ENCODE assay signal across 26 mouse cellular contexts in the genomic region with DNA sequence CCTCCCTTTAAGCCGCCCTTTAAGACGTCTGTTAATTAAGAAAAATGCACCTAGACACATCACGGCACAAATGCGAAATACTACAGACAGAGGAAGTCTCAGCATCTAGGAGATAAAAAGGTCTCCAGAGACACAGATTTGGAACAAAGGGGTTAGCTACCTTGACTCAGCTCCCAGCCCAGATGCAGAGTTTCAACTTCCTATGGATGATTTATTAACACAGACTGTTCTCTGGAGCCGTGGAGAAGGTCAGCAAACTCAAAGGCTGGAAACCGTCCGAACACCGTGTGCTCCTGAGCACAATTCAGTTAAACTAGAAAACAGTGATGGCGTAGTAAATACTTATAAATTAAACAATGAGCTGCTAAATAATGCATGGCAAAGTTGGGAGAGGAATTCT. TPM values are rescaled to one million over a fixed set of nuclear protein-coding genes. Genes with fewer than 3 reads are reported as not detected.
DNase-seq lines count a peak whose midpoint lies in the region; TF ChIP-seq lines count a peak whose summit lies in the region.
"Had no signal": no experiment of that assay in that cellular context is flagged by ENCODE, and none has a peak within 500 bp of the region (broad histone marks: within the 10 kb centered on the region; RNA-seq: fewer than 3 reads in every experiment).

No protein-coding gene starts in this region.

- H3K27ac ChIP-seq in kidney, adult 2 months (ENCODE audit: insufficient read depth, low read depth, low read length): no peak overlapping the region
- H3K27ac ChIP-seq: embryonic facial prominence, embryonic 10.5 days; forebrain, embryonic 13.5 days; hindbrain, embryonic 10.5 days; hindbrain, embryonic 14.5 days had no signal

- peak; percentile 77 to 81 for DNase-seq in adrenal gland, adult (ENCODE audit: inconsistent age in 2 of 2, low spot score in 1 of 2)
- DNase-seq in adrenal gland, adult 8-10 months: no peak
- peak; percentile 80 for DNase-seq in kidney, adult 2 months
- no peak for DNase-seq in kidney, adult 18-20 months
- DNase-seq in kidney, postnatal 14 days: peak; percentile 60
- no peak for DNase-seq in kidney, postnatal 10 days
- peak; percentile 33 for DNase-seq in MN1 (ENCODE audit: low spot score)
- DNase-seq in cerebellum, adult 18-20 months: no peak
- DNase-seq: B cell, adult 2 months; cerebellum, adult 2 months; forebrain, postnatal 0 days; gastrocnemius, postnatal 14 days had no signal

- no peaks in the 10 kb centered on the region for H3K36me3 ChIP-seq in kidney, adult 2 months (ENCODE audit: control insufficient read depth, insufficient read depth, low read length)
- H3K36me3 ChIP-seq: embryonic facial prominence, embryonic 10.5 days; G1E; heart, embryonic 12.5 days; hindbrain, embryonic 10.5 days had no signal

- H3K27me3 ChIP-seq in kidney, adult 2 months (replicated peaks; ENCODE audit: control insufficient read depth, insufficient read depth, low read length): no peaks in the 10 kb centered on the region

- no peak for TF ChIP-seq POLR2A in kidney, adult 2 months (IDR thresholded peaks at IDR 0.05; ENCODE audit: low read depth, low read length)

- H3K4me3 ChIP-seq in kidney, adult 2 months (ENCODE audit: insufficient read depth, low read depth, low read length): no peak overlapping the region
- H3K4me3 ChIP-seq: embryonic facial prominence, embryonic 10.5 days; forebrain, embryonic 13.5 days; heart, embryonic 12.5 days; hindbrain, embryonic 10.5 days had no signal

- no peak for TF ChIP-seq CTCF in kidney, adult 2 months (conservative IDR thresholded peaks at IDR 0.05; ENCODE audit: insufficient read depth, insufficient read length, low read depth, low read length)

- WGBS in kidney, adult 2 months: 13% methylated on average over 9 of the region's 9 CpGs

- H3K4me1 ChIP-seq in kidney, adult 2 months (ENCODE audit: control insufficient read depth, insufficient read depth, low read length): peaks cover 3% of the 10 kb centered on the region; the same call in 1 of the 2 replicates
- H3K4me1 ChIP-seq: forebrain, embryonic 13.5 days; heart, embryonic 12.5 days; hindbrain, embryonic 10.5 days had no signal

RNA-seq across cellular contexts. Expression of gene Tinagl1, which starts 17.3 kb away (rescaled TPM):
- total RNA-seq in adrenal gland, adult 8-10 months (2022): 100 to 1,000 TPM in 2 of 4 experiments, 10 to 100 TPM in 2; 80.9 to 133 (median 107) TPM
- polyA plus RNA-seq in kidney, adult 2 months (2012; rRNA removed): 118 and 133 TPM in 2 replicates
- polyA plus RNA-seq: CD4-positive, CD25-positive, alpha-beta regulatory T cell, adult 4 months had no signal

RNA-seq across cellular contexts. Expression of gene Gm853, which starts 29.9 kb away (rescaled TPM):
- not detected for total RNA-seq in adrenal gland, adult 8-10 months (2022)
- 64.7 and 89.1 TPM in 2 replicates for polyA plus RNA-seq in kidney, adult 2 months (2012; rRNA removed)
- total RNA-seq: adrenal gland, adult 18-20 months; forebrain, postnatal 0 days; gastrocnemius, adult 18-20 months; gastrocnemius, postnatal 14 days; granulocyte monocyte progenitor cell, adult 5-6 weeks; heart, adult 8-10 months; heart, postnatal 25 days had no signal
- polyA plus RNA-seq: CD4-positive, CD25-positive, alpha-beta regulatory T cell, adult 4 months; embryonic facial prominence, embryonic 10.5 days; embryonic facial prominence, embryonic 14.5 days; forebrain, embryonic 13.5 days; G1E; heart, embryonic 12.5 days; heart, embryonic 16.5 days had no signal

RNA-seq across cellular contexts. Expression of gene Hcrtr1, which starts 53.1 kb away (rescaled TPM):
- total RNA-seq in adrenal gland, adult 8-10 months (2022): 1 to 10 TPM in 2 of 4 experiments, under 1 TPM in 2; 0.49 to 1.9 (median 1.3) TPM
- polyA plus RNA-seq in kidney, adult 2 months (2012; rRNA removed): 0.54 and 0.56 TPM in 2 replicates
- total RNA-seq: G1E; gastrocnemius, adult 18-20 months; gastrocnemius, postnatal 14 days; granulocyte monocyte progenitor cell, adult 5-6 weeks; heart, adult 8-10 months; heart, postnatal 25 days had no signal
- polyA plus RNA-seq: CD4-positive, CD25-positive, alpha-beta regulatory T cell, adult 4 months; forebrain, embryonic 13.5 days; G1E; heart, embryonic 12.5 days; heart, embryonic 16.5 days had no signal

Comparison
In these comparisons a context has a peak if more than half of its experiments do, and no peak if none do; other contexts are left out.
1. DNase-seq: peak in adrenal gland, adult (2 of 2), kidney, adult 2 months (single experiment), kidney, postnatal 14 days (single experiment) and MN1 (single experiment); none in adrenal gland, adult 8-10 months (single experiment), kidney, adult 18-20 months (single experiment), kidney, postnatal 10 days (single experiment) and cerebellum, adult 18-20 months (0 of 2).